Mouse (Mus musculus): ENCODE measurements around the gene Tstd2. TPM values are rescaled to one million over a fixed set of nuclear protein-coding genes. Genes with fewer than 3 reads are reported as not detected.

Gene Tstd2
- total RNA-seq (2015; ENCODE audit: low replicate concordance) (2.9 and 8.4 TPM in 2 replicates), total RNA-seq (2017; ENCODE audit: low replicate concordance) (9.6 and 22.8 TPM in 2 replicates)

DNA sequence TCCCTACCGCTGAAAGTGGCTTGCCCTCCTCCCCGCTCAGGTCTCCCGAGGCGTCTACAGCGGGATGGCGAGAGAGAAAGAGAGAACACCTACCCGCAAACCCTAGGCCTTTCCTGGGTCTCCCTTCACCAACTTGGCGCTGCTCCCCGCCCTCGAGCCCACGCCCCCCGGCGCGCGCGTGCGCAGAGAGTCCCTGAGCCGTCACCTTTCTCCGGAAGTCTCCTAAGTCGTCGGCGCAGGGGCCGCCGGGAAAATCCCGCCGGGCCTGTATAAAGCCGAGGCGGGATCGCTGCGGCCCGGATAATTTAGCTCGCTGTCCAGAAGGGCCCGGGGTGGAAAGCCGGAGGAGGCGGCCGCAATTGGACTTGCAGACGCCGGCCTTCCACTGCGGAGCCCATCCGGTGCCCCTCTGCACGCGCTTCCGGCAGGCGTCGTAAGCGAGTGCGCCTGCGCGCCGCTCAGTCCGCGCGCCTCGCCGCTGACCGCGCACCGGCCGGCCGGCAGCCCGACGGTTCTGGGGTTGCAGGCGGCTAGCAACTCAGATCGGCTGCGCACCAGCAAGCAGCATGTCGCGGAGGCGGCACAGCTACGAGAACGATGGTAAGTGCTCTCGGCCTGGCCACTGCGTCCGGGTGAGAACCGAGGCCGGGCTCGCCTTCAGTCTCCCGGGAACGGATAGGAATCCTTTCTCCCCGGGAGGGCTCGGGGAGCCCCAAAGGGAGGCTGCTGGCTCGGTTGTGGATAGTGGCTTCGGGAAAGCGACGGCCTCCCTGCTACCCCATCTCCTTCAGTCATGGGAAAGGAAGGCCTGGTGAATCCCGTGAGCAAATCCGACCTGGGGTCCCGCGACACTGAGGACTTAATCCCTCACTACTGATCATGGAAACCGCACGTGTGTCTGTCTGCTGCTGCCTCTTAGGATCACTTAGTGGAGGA is at the start of gene Tstd2, which contains the start of gene Ncbp1:
Gene Tstd2, minus strand, starts transcription at position 408 of the 936 bp plus-strand sequence.
Gene Ncbp1, plus strand, starts transcription at position 327 of the 936 bp plus-strand sequence.
- peak; percentile 90 for ATAC-seq (replicated peaks; ENCODE audit: low FRiP score, poor library complexity, severe bottlenecking)

DNA sequence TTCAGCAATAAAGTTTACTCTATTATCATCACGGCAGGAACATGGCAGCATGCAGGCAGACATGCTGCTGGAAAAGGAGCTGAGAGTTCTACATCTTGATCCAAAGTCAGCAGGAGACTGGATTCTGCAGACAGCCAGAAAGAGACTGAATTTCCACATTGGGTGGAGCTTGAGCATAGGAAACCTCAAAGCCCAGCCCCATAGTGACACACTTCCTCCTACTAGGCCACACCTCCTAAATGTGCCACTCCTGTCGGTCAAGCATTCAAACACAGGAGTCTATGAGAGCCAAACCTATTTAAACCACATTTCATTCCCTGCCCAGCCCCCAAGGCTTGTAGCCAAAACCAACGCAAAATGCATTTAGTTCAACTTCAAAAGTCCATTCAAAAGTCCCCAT is 48.0 kb upstream of the Tstd2 start:
- ATAC-seq (replicated peaks; ENCODE audit: low FRiP score, poor library complexity, severe bottlenecking) = no peak

DNA sequence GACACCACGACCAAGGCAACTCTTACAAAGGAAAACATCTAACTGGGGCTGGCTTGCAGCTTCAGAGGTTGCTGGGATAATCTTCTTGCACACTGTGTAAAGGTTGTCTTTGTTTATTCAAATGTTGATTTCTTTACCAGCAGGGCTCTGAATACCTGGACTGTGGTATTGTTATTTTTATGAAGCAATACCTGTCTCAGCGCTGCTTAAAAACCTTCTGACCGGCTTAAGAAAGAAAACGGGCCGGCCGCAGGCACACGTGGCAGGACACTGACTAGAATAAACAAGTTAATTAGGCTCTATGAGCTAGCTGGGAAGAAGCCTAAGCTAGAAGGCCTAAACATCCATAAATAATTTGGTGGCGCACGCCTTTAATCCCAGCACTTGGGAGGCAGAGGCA is 47.4 kb upstream of the Tstd2 start:
- no peak for ATAC-seq (replicated peaks; ENCODE audit: low FRiP score, poor library complexity, severe bottlenecking)

DNA sequence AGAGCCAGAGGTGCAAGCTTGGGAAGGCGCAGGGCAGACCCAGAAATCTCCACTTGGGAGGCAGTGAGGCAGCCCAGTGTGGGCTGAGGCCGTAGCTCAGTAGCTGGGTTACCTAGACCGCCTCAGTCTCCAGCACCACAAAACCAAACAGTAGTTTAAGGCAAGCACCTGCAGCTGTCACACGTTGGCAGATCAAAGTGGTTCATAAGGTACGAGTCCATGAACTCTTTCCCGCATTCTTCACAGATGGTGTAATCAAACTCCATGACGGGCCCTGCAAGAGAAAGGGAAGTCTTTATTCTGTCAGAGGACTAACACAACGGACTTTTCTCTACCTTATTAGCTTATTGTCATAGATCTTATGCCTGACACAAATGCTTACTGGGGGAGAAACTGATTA is 46.9 kb upstream of the Tstd2 start:
- ATAC-seq (replicated peaks; ENCODE audit: low FRiP score, poor library complexity, severe bottlenecking) = no peak

DNA sequence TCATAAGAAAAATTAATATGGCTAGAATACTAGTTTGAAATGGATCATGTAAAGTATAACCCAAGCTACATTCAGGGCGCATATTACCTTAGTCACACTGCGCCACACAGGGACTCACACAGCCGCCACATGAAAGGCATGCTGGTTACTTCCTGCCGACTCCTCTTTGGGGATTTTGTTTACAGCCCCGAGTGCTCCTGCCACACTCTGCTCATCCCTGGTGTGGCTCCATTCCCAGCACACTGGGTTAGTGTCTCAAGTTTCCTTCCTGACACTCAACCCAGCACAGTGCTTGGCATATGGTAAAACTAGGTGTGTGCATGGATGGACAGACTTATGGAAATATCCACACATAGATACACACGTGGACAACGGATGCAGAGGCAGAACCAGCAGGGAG is 43.7 kb upstream of the Tstd2 start:
- no peak for ATAC-seq (replicated peaks; ENCODE audit: low FRiP score, poor library complexity, severe bottlenecking)

DNA sequence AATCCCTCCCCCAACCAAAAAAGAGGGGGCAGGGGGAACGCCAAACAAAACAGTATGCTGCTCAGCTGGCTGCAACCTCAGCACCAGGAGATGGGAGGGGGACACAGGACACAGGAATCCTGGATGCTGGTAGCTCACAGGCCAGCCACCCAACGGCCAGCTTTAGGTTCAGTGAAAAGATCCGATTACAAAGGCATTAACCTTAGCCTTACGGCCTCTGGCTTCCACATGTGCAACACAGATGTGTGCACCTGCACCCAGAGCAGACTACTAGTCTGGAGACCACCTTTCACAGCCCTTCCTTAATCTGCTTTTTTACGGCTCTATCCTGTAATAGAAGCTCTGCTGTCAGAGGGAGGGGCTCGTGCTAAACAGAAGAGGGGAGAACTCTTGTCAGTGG is 42.7 kb upstream of the Tstd2 start:
- no peak for ATAC-seq (replicated peaks; ENCODE audit: low FRiP score, poor library complexity, severe bottlenecking)

DNA sequence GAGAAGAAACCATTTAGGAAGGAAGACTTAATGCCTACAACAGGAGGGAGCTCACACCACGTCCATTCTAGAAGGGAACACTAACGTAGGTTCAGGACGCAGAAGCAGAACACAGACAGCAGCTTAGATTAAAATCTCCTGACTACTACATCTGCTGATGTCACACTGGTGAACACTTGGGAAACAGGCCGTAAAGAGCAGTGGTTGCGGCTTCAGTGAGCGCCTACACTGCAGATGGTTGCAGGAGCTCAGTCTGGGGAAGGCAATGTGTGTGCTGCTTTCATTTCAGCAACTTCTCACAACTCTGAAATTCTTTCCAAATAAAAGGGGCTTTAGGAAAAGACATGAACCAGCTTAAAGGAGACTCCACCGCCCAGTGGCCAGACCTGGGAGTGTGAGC is 39.0 kb upstream of the Tstd2 start:
- no peak for ATAC-seq (replicated peaks; ENCODE audit: low FRiP score, poor library complexity, severe bottlenecking)

DNA sequence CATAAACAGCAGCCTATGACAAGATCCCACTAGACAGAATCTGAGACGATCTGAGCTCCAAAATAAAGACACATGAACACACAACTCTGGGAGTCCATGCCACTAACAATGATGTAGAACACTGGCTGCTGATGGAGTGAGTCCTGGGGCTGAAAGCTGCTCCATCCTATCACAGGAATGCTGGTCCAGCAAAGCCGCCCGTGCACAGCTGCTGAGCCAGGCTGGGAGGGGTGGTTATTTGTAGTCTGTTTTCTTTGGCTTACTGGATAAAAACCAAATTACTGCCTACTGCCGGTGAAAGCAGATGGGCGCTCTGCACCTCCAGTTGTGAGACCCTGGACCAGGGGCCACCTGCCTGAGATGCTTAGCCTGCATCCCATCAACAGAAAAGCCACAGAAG is 38.5 kb upstream of the Tstd2 start:
- no peak for ATAC-seq (replicated peaks; ENCODE audit: low FRiP score, poor library complexity, severe bottlenecking)

DNA sequence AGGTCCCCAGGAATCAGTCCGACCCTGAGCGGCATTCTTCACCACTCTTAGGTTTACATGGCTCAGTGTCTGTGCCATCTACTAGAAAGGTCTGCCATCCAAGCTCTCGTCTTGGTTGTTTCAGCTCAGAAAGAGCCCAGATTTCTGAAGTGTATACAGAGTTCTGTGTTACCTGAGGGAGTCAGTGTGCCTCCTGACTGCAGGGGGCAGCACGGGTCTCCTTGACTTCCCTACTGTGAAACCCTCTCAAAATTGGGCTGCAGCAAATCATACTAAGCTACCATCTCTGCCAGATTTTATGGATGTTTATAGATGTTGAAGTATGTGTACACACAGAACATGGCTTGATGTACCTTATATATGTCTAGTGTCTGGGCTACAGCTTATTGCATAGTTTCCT is 37.8 kb upstream of the Tstd2 start:
- ATAC-seq (replicated peaks; ENCODE audit: low FRiP score, poor library complexity, severe bottlenecking) = no peak

DNA sequence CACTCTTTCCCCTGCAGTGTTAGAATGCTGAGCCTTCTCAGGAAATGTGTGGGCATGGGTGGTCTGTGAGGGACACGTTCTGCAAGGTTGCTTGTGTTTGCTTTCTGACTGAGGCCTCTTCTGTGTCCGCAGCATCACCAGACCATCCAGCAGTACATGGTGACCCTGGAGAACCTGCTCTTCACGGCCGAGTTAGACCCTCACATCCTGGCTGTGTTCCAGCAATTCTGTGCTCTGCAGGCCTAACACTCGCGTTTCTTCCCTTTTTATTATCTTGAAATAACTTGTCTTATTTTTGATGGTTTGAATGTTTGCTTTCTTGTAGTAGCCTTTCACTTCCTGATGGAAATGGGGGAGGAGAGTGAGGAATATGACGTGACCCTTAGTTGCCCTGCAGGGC is 33.3 kb upstream of the Tstd2 start:
- ATAC-seq (replicated peaks; ENCODE audit: low FRiP score, poor library complexity, severe bottlenecking) = no peak

DNA sequence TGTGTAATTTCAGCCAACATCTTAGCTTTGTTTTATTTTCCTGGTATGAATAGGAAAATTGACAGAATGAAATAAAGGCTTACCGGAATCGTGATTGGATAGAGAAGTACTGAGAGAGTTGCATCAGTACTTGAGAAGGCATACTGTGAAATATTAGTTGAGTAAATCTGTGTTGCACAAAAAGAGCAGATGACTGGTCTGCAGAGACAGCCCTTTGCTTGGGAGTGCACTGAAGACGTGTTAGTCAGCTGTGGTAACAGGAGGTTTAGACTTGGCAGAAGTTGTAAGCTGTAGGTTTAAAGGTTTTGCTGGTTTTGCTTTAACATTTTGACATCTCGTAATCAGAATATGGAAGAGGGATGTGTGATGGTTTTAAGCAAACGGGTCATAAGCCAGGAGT is 27.3 kb upstream of the Tstd2 start:
- no peak for ATAC-seq (replicated peaks; ENCODE audit: low FRiP score, poor library complexity, severe bottlenecking)

DNA sequence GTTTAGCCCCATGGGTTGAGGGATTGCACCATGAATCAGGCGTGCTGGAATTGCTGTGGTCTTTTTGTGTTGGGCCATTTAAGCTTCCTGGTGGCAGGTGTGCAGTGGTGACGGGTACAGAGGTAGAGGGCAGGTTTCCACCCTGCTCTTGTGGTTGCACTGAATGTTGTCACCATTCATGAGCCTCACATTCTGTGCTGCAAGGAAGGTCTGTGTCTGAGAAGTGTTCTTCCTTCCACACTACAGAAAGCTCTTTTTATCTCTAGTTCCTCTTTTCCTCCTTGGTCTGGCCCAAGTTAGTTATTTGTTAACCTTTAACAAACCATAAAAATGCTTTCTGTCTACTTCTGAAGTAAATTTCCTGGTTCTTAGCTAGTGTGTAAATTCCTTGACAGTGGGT is 25.5 kb upstream of the Tstd2 start:
- ATAC-seq (replicated peaks; ENCODE audit: low FRiP score, poor library complexity, severe bottlenecking) = no peak

DNA sequence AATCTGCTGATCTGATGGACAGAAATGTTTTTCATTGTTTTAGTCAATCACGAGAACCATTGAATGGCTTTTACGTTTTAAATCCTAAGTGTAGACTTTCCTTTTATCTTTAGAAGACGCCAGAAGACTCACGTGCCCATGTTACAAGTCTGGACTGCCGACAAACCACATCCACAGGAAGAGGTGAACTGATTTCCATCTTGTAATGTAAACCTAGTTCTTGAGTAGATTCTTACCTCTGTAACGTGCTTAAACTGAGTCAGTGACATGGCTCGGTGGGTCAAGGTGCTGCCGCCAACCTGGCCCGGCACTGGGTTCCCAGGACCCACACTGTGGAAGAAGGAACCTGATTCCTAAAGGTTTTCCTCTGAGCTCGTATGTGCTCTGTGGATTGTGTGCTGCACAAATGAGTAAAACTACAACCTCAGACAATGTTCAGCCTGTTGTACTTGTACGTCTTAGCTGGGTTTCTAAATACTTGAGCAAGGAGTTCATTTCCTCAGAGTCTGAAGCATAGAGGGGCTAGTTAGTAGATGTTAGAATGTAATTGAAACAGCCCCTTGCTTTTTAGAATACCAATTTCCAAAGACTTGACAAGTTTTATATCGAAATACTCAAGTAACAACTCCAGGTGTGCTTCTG is 13.5 kb upstream of the Tstd2 start:
- ATAC-seq (replicated peaks; ENCODE audit: low FRiP score, poor library complexity, severe bottlenecking) = no peak

DNA sequence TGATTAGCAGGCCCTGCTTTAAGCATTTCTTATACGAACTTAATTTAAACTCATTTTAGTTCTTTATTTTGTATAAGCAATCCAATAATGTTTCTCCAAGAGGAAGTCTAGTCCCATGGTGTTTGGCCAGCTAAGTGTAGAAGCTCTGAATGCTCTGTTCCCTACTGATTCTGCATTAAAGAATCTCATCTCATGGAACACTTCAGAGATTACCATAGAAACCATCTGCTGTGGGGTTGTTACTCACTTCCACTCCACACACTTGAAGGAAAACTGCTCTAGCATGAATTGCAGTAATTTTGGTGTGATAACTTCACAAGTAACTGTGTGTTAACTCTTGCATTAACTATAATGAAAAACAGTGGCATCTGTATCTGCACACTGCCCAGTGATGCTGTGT is 8.4 kb upstream of the Tstd2 start:
- ATAC-seq (replicated peaks; ENCODE audit: low FRiP score, poor library complexity, severe bottlenecking) = no peak

DNA sequence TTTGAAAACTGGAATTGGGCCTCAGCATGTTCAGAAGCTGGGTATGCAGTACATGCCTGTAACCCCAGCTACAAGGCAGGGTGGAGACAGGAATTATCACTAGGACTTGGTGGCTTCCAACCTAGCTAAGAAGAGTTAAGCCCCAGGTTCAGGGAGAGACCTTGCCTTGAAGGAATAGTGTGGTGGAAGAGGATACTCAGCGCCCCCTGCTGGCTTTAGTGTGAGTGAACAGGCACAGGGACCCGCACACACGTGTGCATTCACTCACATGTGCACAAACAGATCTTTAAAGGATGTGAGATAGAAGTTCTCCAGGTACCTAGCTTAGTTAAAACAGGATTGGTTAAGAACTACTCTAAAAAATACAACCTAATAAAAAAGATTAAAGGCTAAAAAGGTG is 5.8 kb upstream of the Tstd2 start:
- ATAC-seq (replicated peaks; ENCODE audit: low FRiP score, poor library complexity, severe bottlenecking) = 0 out of 2 replicates have a peak, but pooled peaks have one; percentile 45

DNA sequence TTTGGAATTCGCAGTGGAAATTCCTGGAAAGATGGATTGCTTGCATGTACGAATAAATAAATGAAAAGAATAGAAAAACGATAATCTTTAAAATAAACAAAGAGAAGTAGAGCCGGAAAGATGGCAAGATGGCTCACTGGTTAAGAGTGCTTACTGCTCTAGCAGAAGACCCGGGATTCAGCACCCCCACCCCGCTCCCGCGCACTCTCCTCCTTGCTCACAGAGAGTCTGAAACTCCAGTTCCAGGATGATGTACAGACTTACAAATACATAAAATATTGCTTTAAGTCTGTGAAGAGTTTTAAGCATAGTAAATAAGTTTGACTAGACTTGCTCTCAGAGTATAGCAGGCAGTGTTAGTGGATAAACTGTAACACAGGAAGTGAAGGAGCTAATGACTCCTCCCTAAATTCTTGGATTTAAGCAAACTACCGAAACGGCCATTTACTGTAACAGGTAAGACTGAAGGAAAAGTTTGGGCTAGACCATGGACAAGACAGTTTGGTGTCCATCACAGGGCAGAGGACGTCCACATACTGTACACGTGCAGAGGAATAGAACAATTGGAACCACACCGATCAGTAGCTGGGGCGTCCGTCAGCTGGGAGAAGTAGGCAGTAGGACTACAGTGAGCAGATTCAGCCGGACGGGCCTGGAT is 736 bp downstream of the Tstd2 start:
- ATAC-seq (replicated peaks; ENCODE audit: low FRiP score, poor library complexity, severe bottlenecking) = peak; percentile 62

DNA sequence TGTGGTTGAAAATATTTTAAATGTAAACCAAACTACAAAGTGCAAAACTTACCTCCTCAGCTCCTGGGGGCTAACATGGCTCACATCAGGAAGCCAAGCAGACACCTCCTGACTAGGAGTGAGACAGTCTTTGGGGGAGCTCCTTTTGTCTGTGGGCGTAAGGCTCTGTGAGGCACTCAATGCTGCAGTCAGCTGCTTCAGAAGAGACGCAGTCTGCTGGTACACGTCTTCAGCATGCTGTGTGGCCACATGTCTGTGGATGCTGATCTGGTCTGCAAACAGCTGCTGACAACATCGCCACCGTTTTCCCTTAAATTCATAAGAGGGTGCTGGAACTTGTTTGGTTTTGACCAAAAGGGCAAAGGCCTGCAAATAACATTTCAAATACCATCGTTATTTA is 6.7 kb downstream of the Tstd2 start:
- ATAC-seq (replicated peaks; ENCODE audit: low FRiP score, poor library complexity, severe bottlenecking) = no peak

DNA sequence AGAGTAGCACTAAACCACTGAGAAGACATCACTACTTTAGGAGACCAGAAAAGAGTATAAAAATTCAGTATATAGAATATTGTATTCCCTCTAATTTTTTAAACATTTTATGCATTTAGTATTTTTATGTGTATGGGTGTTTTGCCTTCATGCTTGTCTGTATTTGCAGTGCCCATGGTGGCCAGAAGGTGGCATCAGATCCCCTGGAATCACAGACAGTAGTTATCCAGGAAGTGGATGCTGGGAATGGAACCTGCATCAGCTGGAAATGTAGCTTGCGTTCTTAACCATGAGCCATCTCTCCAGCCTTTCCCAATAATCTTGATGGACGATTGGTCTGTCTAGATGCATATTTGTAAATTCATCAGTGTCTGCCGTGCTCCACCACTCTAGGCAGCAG is 8.3 kb downstream of the Tstd2 start:
- ATAC-seq (replicated peaks; ENCODE audit: low FRiP score, poor library complexity, severe bottlenecking) = peak; percentile 67; the same call in 1 of the 2 replicates

DNA sequence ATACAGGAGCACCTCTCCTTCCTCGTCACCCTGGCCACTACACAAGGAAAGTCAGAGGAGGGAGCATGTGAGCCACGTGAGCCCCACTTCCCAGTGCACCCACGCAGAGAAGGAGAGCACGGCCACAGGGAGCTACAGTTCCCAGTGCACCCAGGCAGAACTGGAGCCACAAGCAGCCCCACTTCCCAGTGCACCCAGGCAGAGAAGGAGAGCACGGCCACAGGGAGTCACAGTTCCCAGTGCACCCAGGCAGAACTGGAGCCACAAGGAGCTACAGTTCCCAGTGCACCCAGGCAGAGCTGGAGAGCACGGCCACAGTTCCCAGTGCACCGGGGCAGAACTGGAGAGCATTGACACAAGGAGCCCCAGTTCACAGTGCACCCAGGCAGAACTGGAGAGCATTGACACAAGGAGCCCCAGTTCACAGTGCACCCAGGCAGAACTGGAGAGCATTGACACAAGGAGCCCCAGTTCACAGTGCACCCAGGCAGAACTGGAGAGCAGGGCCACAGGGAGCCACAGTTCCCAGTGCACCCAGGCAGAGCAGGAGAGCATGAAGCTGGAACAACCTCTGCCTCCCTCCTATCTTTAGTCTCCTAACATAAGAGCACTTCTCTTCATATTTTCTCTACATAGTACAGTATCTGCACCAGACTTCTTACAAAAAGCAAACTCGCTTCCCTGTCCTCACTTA is 9.0 kb downstream of the Tstd2 start:
- ATAC-seq (replicated peaks; ENCODE audit: low FRiP score, poor library complexity, severe bottlenecking) = no peak

DNA sequence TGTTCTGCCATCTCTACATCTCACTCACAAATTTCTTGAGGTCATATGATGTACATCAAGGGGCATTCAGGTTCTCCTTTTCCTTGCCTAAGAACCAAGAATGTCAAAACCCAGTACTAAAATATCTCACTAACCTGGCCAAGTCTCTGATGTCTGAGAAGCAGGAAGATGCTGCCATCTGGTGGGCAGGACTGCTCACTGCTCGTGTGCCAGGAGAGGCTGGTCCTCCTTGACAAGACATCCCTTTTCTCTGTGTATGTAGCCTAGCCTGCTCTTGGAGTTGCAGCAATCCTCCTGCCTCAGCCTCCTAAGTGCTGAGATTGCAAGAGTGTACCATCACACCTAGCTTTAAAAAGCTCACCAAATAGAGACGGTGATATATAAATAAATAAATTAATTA is 12.0 kb downstream of the Tstd2 start:
- peak; percentile 83 for ATAC-seq (replicated peaks; ENCODE audit: low FRiP score, poor library complexity, severe bottlenecking)
